Mouse (Mus musculus): ENCODE measurements around the gene Vmn1r55.

GRCm38 (mm10) chr7:5092831-5093510 lies 56.5 kb downstream of the Vmn1r55 start:
- no peak for TF ChIP-seq POLR2A (IDR thresholded peaks at IDR 0.05; ENCODE audit: low read depth, low read length)
- TF ChIP-seq CTCF (IDR thresholded peaks at IDR 0.05; ENCODE audit: borderline replicate concordance, insufficient read depth, low read length), result no peak

All from embryonic fibroblast, embryonic 13.5 days (primary cell).